In the genomic region with DNA sequence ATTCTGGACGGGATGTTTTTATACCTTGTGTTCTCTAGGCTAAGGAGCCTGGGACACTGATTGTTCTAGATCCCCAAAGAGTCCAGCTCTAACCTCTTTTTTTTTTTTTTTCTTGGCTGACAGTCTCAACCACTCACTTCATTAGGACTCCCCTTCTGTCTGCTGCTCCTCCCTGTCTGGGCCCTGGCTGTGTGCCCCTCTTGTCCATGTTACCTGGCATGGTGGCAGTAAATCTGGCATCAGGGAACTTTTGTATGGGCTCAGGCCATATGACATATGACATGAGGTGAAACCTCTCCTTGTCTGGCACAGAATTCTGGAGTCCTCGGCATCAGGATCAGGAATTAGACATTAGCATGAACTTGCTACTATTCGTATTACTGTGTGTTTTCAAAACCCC, we compare ENCODE assay signal across 7 mouse cellular contexts.
"Had no signal": no experiment of that assay in that cellular context is flagged by ENCODE, and none has a peak within 500 bp of the region (broad histone marks: within the 10 kb centered on the region; RNA-seq: fewer than 3 reads in every experiment).

No protein-coding gene starts in this region.

- DNase-seq: lung, adult 2 months; lung, postnatal 14 days; lung, postnatal 36 days; right cerebral cortex, postnatal 14 days; thymus, adult 2 months; thymus, postnatal 25 days; thymus, postnatal 4 days had no signal
